Mouse (Mus musculus) liver, embryonic 14.5 days (tissue): ENCODE measurements around the gene Pip5k1b. TPM values are rescaled to one million over a fixed set of nuclear protein-coding genes. Genes with fewer than 3 reads are reported as not detected.

ENCODE experiments used
- ATAC-seq: fragments of 200-750 bp; cut with Nextera tagmentation; 2 replicates; pipeline ENCODE4 v1.8.0; 2017; ENCODE audit warnings: moderate number of reproducible peaks, mild to moderate bottlenecking, moderate library complexity; ENCODE audit not compliant: insufficient read depth
- DNase-seq, 3 experiments: peaks; one replicate each; pipeline ENCODE4 v3.0.0-alpha.2; 2012 to 2013; ENCODE audit warnings: low read depth in 3 of 3, low spot score in 3 of 3
- H3K27ac ChIP-seq: fragments of 300-500 bp; sonication (generic); 2 replicates; pipeline ENCODE4 v1.5.1; 2014; ENCODE audit warnings: moderate library complexity, mild to moderate bottlenecking, control low read depth, inconsistent platforms
- H3K27me3 ChIP-seq: fragments of 300-500 bp; sonication (generic); 2 replicates; pipeline ENCODE4 v1.6.1; 2014; ENCODE audit warnings: mild to moderate bottlenecking, low read length, moderate library complexity; ENCODE audit not compliant: control insufficient read depth, insufficient read depth
- H3K36me3 ChIP-seq: fragments of 300-500 bp; sonication (generic); replicated peaks from 2 replicates; pipeline ENCODE4 v1.6.1; 2014; ENCODE audit warnings: low read depth; ENCODE audit not compliant: control insufficient read depth, insufficient read depth
- H3K4me1 ChIP-seq, 2 experiments: fragments of 200-500 bp in 1 of 2; fragments of 300-500 bp in 1 of 2; sonication (generic) in 1 of 2; replicated peaks; 2 replicates each; pipeline ENCODE4 v1.6.1; 2012 to 2014; ENCODE audit warnings: antibody characterized with exemption in 1 of 2, inconsistent platforms in 1 of 2, low read length in 1 of 2; ENCODE audit not compliant: control insufficient read depth in 2 of 2, insufficient read depth in 2 of 2
- H3K4me2 ChIP-seq: fragments of 300-500 bp; sonication (generic); 2 replicates; pipeline ENCODE4 v1.6.1; 2014; ENCODE audit warnings: low read depth, mild to moderate bottlenecking, control low read depth, moderate library complexity
- H3K4me3 ChIP-seq, 2 experiments: fragments of 200-500 bp in 1 of 2; fragments of 300-500 bp in 1 of 2; sonication (generic) in 1 of 2; 2 replicates each; pipeline ENCODE4 v1.5.1; 2012 to 2014; ENCODE audit warnings: low read depth in 2 of 2, low read length in 2 of 2, mild to moderate bottlenecking in 2 of 2, control low read depth in 1 of 2, inconsistent platforms in 1 of 2, moderate library complexity in 1 of 2; ENCODE audit not compliant: insufficient read depth in 1 of 2
- H3K9ac ChIP-seq: fragments of 300-500 bp; sonication (generic); replicated peaks from 2 replicates; pipeline ENCODE4 v1.6.1; 2014; ENCODE audit warnings: mild to moderate bottlenecking, control low read depth, moderate library complexity
- H3K9me3 ChIP-seq: fragments of 300-500 bp; sonication (generic); 2 replicates; pipeline ENCODE4 v1.6.1; 2016; ENCODE audit warnings: low read length, mixed read lengths; ENCODE audit not compliant: control insufficient read depth
- CTCF ChIP-seq: IDR thresholded peaks from 2 replicates; pipeline ENCODE4 v1.5.1; 2016; ENCODE audit warnings: antibody characterized with exemption, low read depth, control low read depth
- EP300 ChIP-seq: IDR thresholded peaks from 2 replicates; pipeline ENCODE4 v1.6.1; 2016; ENCODE audit warnings: antibody characterized with exemption, low read depth
- WGBS: fragments of 180-500 bp; shearing (Covaris S2); extraction: QIAGEN DNeasy Blood & Tissue Kit; methylation state at CpG from one replicate; pipeline ENCODE4 v1.1.7; 2014; ENCODE audit not compliant: insufficient replicate concordance; 5-methylcytosine and 5-hydroxymethylcytosine counted together
- polyA plus RNA-seq, 2 experiments: library from polyadenylated mRNA; depleted of rRNA in 1 of 2; stranded (reverse) in 1 of 2; unstranded in 1 of 2; fragments of >200 nt; fragmentation: Nextera tagmentation in 1 of 2; extraction: Ambion mirVana in 1 of 2; gene quantifications; 2 replicates each; pipeline versions ENCODE4 v1.2.1 to v1.2.3; 2012 to 2014

Gene Pip5k1b
- polyA plus RNA-seq, 2 experiments = 8.1 to 10.8 TPM

DNA sequence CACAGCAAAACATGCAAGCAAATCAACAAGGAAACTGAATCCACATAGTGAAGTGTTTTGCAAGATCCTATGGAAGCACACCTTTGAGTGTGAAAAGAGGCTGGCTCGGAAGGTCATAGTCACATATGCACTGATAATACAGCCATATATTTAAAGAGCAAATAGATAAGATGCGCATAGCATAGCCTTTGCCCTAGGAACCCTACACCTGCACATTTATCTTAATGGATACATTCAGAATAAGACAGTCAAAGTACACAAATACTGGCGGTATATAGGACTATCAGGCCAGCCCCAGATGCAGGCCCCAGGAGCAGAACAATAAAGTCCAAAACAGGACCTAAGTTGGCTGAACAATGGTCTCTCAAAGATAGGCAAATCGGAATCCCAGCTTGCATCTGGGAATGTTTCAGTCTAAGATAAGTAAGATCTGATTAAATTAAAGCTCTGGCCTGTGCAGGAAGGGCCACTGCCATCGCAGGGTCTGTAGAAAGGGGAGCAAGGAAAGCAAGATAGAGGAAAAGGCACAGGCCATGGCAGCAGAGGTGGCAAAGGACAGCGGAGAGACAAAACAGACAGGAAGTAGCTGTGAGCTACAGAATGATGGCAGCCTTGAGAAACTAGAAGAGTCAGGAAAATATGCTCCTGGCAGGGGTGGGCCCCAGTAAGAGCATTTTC, 35.8 kb downstream of the Pip5k1b start:
- no peaks in the 10 kb centered on the region for H3K27me3 ChIP-seq
- peak overlapping the region; percentile 12; the same call in 1 of the 2 replicates for H3K27ac ChIP-seq
- no peak for ATAC-seq
- no peak for DNase-seq
- no peak overlapping the region for H3K4me2 ChIP-seq
- H3K36me3 ChIP-seq = no peaks in the 10 kb centered on the region
- 44% methylated on average over 6 of the region's 6 CpGs for WGBS
- no peaks in the 10 kb centered on the region for H3K9me3 ChIP-seq
- H3K4me1 ChIP-seq = peaks cover 49 to 52% of the 10 kb centered on the region in 2 experiments
- TF ChIP-seq EP300 = no peak
- no peak for TF ChIP-seq CTCF
- no peak overlapping the region for H3K4me3 ChIP-seq
- no peak overlapping the region for H3K9ac ChIP-seq

GRCm38 (mm10) chr19:24518384-24518783, 37.3 kb downstream of the Pip5k1b start:
- no peak overlapping the region for H3K9ac ChIP-seq
- no peak for TF ChIP-seq EP300
- TF ChIP-seq CTCF = no peak
- ATAC-seq (no peak), DNase-seq (no peak)
- H3K4me1 ChIP-seq = peaks cover 64 to 66% of the 10 kb centered on the region in 2 experiments
- H3K9me3 ChIP-seq = no peaks in the 10 kb centered on the region
- H3K36me3 ChIP-seq = no peaks in the 10 kb centered on the region
- H3K27ac ChIP-seq = peak overlapping the region; percentile 31
- H3K4me3 ChIP-seq = no peak overlapping the region
- no peaks in the 10 kb centered on the region for H3K27me3 ChIP-seq
- no peak overlapping the region for H3K4me2 ChIP-seq

GRCm38 (mm10) chr19:24517057-24517456, 38.6 kb downstream of the Pip5k1b start:
- 38% methylated on average over 7 of the region's 7 CpGs for whole genome bisulfite sequencing
- peak overlapping the region; percentile 42 for H3K9ac ChIP-seq
- H3K9me3 ChIP-seq = no peaks in the 10 kb centered on the region
- no peaks in the 10 kb centered on the region for H3K36me3 ChIP-seq
- ATAC-seq = no peak
- H3K4me3 ChIP-seq = no peak overlapping the region
- H3K4me2 ChIP-seq = peak overlapping the region; percentile 48
- H3K4me1 ChIP-seq = peaks cover 70 to 77% of the 10 kb centered on the region in 2 experiments
- H3K27me3 ChIP-seq = no peaks in the 10 kb centered on the region
- no peak for TF ChIP-seq EP300
- TF ChIP-seq CTCF = no peak
- peak overlapping the region; percentile 71 for H3K27ac ChIP-seq
- DNase-seq = no peak

- Histone ChIP-seq H3K4me2 (peak overlapping the region; percentile 14; the same call in 1 of the 2 replicates), H3K9me3 (no peaks in the 10 kb centered on the region), H3K36me3 (no peaks in the 10 kb centered on the region), H3K4me1 (peaks cover 76 to 78% of the 10 kb centered on the region in 2 experiments), H3K9ac (no peak overlapping the region), H3K4me3 (no peak overlapping the region), H3K27me3 (no peaks in the 10 kb centered on the region), H3K27ac (peak overlapping the region; percentile 69)
- DNase-seq = no peak
- ATAC-seq = no peak
- WGBS = 80% methylated on average over 3 of the region's 3 CpGs
- TF ChIP-seq EP300 = no peak
- no peak for TF ChIP-seq CTCF
Measured at GRCm38 (mm10) chr19:24515941-24516340, 39.7 kb downstream of the Pip5k1b start.

DNA sequence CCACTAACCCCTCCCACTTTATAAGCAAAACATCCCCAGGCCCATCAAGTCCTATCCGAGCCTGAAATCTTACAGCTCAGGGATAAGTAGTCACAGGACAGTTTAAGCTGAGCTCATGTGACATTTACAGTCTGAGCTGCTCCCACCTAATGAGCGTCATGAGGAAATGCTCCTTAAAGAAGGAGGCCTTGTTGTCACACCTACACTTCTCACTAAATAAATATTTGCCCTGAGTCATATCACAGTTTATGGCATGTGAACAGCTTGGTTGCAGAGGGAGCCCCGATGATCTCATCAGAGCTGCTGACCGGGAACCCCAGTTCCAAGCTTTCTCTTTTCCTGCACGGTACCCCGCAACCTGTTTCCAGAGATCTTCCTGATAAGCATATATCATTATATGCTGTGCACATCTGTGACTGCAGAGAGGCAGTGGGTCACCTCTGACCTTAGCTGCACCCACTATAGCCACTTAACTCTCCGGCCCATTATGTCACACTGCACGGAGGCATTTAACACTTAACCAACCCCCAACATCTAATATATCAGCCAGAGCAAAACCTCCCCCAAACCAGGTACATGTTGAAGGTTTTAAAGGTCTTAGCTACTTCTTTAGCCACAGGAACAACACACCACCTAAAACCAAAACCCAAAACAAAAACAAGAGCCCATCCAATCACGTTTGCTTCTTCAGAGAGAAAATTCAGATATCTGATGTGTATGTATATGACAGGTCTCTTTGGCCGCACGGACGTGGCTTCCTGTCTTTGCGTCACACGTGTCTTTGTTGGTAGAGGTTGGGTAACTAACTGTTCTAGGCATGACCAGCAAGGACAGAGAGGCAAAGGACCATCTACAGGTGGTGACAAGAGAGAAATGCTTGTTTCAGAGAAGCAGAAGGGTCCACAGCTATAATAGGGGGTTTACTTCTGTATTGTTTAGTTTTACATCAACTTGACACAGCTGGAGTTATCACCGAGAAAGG, 40.7 kb downstream of the Pip5k1b start:
- 70% methylated on average over 15 of the region's 15 CpGs for WGBS
- peak overlapping the region; percentile 99 for H3K27ac ChIP-seq

More for the DNA sequence above, 40.7 kb downstream of the Pip5k1b start:
- ATAC-seq (no peak), DNase-seq (no peak)
- H3K4me1 ChIP-seq = peaks cover 76 to 77% of the 10 kb centered on the region in 2 experiments
- H3K4me2 ChIP-seq = peak overlapping the region; percentile 59
- H3K9me3 ChIP-seq = no peaks in the 10 kb centered on the region
- H3K27me3 ChIP-seq = no peaks in the 10 kb centered on the region
- no peak overlapping the region for H3K4me3 ChIP-seq
- peak overlapping the region; percentile 48 for H3K9ac ChIP-seq
- no peaks in the 10 kb centered on the region for H3K36me3 ChIP-seq
- TF ChIP-seq CTCF (no peak), EP300 (no peak)
